Mouse (Mus musculus) hindbrain, embryonic 15.5 days (tissue): ENCODE data around the gene Chmp3. TPM values are rescaled to one million over a fixed set of nuclear protein-coding genes. Genes with fewer than 3 reads are reported as not detected.

Experiments used
- ATAC-seq: fragments of 200-750 bp; cut with Nextera tagmentation; 2 replicates; pipeline ENCODE4 v1.8.0; 2017; ENCODE audit warnings: low read depth, moderate number of reproducible peaks, moderate TSS enrichment; ENCODE audit not compliant: low FRiP score
- H3K27ac ChIP-seq: fragments of 300-500 bp; sonication (generic); replicated peaks from 2 replicates; pipeline ENCODE4 v1.5.1; 2015; ENCODE audit warnings: mild to moderate bottlenecking, inconsistent platforms
- H3K27me3 ChIP-seq: fragments of 300-500 bp; sonication (generic); 2 replicates; pipeline ENCODE4 v1.6.1; 2015; ENCODE audit warnings: control low read depth, inconsistent platforms
- H3K36me3 ChIP-seq: fragments of 300-500 bp; sonication (generic); 2 replicates; pipeline ENCODE4 v1.6.1; 2015; ENCODE audit warnings: control low read depth, inconsistent platforms
- H3K4me1 ChIP-seq: fragments of 300-500 bp; sonication (generic); replicated peaks from 2 replicates; pipeline ENCODE4 v1.6.1; 2015; ENCODE audit warnings: control low read depth, inconsistent platforms
- H3K4me2 ChIP-seq: fragments of 300-500 bp; sonication (generic); 2 replicates; pipeline ENCODE4 v1.6.1; 2015; ENCODE audit warnings: moderate library complexity, mild to moderate bottlenecking, inconsistent platforms
- H3K4me3 ChIP-seq: fragments of 300-500 bp; sonication (generic); 2 replicates; pipeline ENCODE4 v1.5.1; 2015; ENCODE audit warnings: mild to moderate bottlenecking, inconsistent platforms
- H3K9ac ChIP-seq: fragments of 300-500 bp; sonication (generic); 2 replicates; pipeline ENCODE4 v1.6.1; 2015; ENCODE audit warnings: inconsistent platforms
- H3K9me3 ChIP-seq: fragments of 300-500 bp; sonication (generic); 2 replicates; pipeline ENCODE4 v1.6.1; 2016; ENCODE audit warnings: control low read depth, inconsistent platforms
- WGBS: fragments of 180-500 bp; shearing (Covaris S2); methylation state at CpG from one replicate; pipeline ENCODE4 v1.1.7; 2015; 5-methylcytosine and 5-hydroxymethylcytosine counted together
- polyA plus RNA-seq: library from polyadenylated mRNA; unstranded; fragments of >200 nt; fragmentation: Nextera tagmentation; extraction: Ambion mirVana; gene quantifications from 2 replicates; pipeline ENCODE4 v1.2.1, GENCODE M21; 2015

Gene Chmp3
- 54.1 and 56.7 TPM in 2 replicates for polyA plus RNA-seq

- H3K9ac ChIP-seq: peak within 1 kb of the TSS; percentile 93
- H3K27ac ChIP-seq: peak within 1 kb of the TSS; percentile 99
- H3K4me1 ChIP-seq: peaks cover 8% of the 10 kb centered on the region
- WGBS: under 1% methylated on average over 51 of the region's 59 CpGs
- peak within 1 kb of the TSS; percentile 74 for H3K4me3 ChIP-seq
- H3K9me3 ChIP-seq: no peaks in the 10 kb centered on the region
- ATAC-seq: peak; percentile 98
- 0 out of 2 replicates have a peak, but pooled peaks cover 3% of the 10 kb centered on the region for H3K36me3 ChIP-seq
- H3K4me2 ChIP-seq: peak within 1 kb of the TSS; percentile 76
- H3K27me3 ChIP-seq: no peaks in the 10 kb centered on the region
These were observed at the start of gene Chmp3 for GRCm38 (mm10) chr6:71543686-71544499. Gene Chmp3, plus strand, starts transcription at chr6:71543797.

- WGBS: under 1% methylated on average over 46 of the region's 46 CpGs
- H3K27ac ChIP-seq: peak overlapping the region; percentile 97
- no peaks in the 10 kb centered on the region for H3K27me3 ChIP-seq
- peak; percentile 10 for ATAC-seq
- peak overlapping the region; percentile 64 for H3K4me2 ChIP-seq
- H3K4me1 ChIP-seq: peaks cover 18% of the 10 kb centered on the region
- peak overlapping the region; percentile 81 for H3K4me3 ChIP-seq
- H3K9me3 ChIP-seq: no peaks in the 10 kb centered on the region
- H3K9ac ChIP-seq: peak overlapping the region; percentile 94
- no peaks in the 10 kb centered on the region for H3K36me3 ChIP-seq
These were observed 49.1 kb upstream of the Chmp3 start for GRCm38 (mm10) chr6:71494341-71495020.

- Histone ChIP-seq H3K36me3 (peaks cover 14% of the 10 kb centered on the region), H3K27me3 (no peaks in the 10 kb centered on the region), H3K9me3 (no peaks in the 10 kb centered on the region), H3K4me2 (no peak overlapping the region), H3K4me1 (peaks cover 14% of the 10 kb centered on the region), H3K27ac (no peak overlapping the region), H3K9ac (no peak overlapping the region), H3K4me3 (no peak overlapping the region)
- ATAC-seq: no peak
- WGBS: 84% methylated on average over 3 of the region's 3 CpGs
These were observed 43.0 kb upstream of the Chmp3 start for GRCm38 (mm10) chr6:71500575-71500974.

GRCm38 (mm10) chr6:71503001-71503400 lies 40.6 kb upstream of the Chmp3 start:
- 59% methylated on average over 4 of the region's 4 CpGs for WGBS

DNA sequence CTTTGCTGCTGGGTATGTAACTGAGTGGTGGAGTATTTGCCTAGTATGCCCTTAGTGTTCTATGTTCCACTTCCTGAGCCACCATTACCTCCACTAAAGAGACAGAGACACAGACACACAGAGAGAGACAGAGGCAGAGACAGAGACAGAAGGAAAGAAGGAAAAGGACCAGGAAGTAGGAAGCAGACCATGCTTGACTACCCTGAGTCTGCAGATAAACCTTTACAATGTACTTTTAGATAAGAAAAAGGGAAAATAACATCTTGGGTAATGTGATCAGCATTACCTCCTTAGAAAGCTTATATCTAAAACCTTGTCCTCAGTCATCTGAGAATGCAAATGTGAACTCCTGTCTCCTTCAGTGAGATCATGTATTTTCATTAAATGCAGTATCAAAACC lies 39.9 kb upstream of the Chmp3 start:
- H3K4me1 ChIP-seq: no peaks in the 10 kb centered on the region

More at GRCm38 (mm10) chr6:71503001-71503400, 40.6 kb upstream of the Chmp3 start:
- Histone ChIP-seq H3K4me2 (no peak overlapping the region), H3K27ac (no peak overlapping the region), H3K4me3 (no peak overlapping the region), H3K36me3 (peaks cover 25% of the 10 kb centered on the region), H3K9ac (no peak overlapping the region), H3K27me3 (no peaks in the 10 kb centered on the region), H3K9me3 (no peaks in the 10 kb centered on the region), H3K4me1 (no peaks in the 10 kb centered on the region)
- no peak for ATAC-seq

DNA sequence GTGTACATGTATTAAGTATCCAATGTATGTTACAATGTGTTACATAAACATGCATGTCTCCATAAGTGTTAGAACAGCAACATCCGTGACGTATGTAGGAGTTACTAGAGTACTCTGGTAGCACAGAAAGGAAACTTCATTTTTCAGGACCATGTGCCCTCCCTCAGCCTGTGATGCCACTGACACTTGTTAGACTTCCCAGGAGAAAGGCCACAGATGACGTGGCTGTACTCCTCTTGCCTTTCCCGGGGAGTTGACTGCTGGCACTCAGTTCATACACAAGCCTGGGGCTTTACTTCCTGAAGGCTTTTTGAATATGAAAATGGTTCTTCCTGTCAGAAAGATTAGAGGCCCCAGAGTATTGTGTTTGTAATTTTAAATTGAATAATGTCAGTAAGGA lies 39.5 kb upstream of the Chmp3 start:
- H3K27me3 ChIP-seq: no peaks in the 10 kb centered on the region
- peaks cover 36% of the 10 kb centered on the region for H3K36me3 ChIP-seq
- no peak overlapping the region for H3K9ac ChIP-seq
- ATAC-seq: no peak
- no peaks in the 10 kb centered on the region for H3K4me1 ChIP-seq
- H3K4me2 ChIP-seq: no peak overlapping the region
- 78% methylated on average over 4 of the region's 4 CpGs for WGBS
- no peaks in the 10 kb centered on the region for H3K9me3 ChIP-seq
- H3K27ac ChIP-seq: no peak overlapping the region
- no peak overlapping the region for H3K4me3 ChIP-seq

More for the DNA sequence above, 39.9 kb upstream of the Chmp3 start:
- Histone ChIP-seq H3K27me3 (no peaks in the 10 kb centered on the region), H3K4me3 (no peak overlapping the region), H3K9me3 (no peaks in the 10 kb centered on the region), H3K4me2 (no peak overlapping the region), H3K36me3 (peaks cover 32% of the 10 kb centered on the region), H3K9ac (no peak overlapping the region), H3K27ac (no peak overlapping the region)
- no peak for ATAC-seq

DNA sequence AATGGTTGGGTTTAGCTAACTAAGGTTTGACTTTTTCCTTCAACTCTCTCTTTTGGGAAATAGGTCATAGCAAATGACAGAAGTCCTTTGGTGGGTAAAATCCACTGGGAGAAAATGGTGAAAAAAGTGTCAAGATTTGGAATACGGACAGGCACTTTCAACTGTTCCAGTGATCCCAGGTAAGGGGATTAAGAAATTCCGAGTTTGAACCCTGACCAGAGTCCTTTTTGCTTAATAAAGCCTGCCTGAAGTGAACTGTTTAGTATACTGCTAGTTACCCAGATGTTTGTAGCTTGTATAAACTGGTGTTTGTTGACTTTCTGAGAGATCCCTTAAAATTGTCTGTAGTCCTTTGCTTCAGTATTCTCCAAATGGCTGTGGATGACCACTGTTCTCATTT lies 37.9 kb upstream of the Chmp3 start:
- H3K4me3 ChIP-seq: no peak overlapping the region
- whole genome bisulfite sequencing: 92% methylated on average over 2 of the region's 2 CpGs
- no peaks in the 10 kb centered on the region for H3K4me1 ChIP-seq
- no peaks in the 10 kb centered on the region for H3K27me3 ChIP-seq
- H3K4me2 ChIP-seq: no peak overlapping the region
- H3K9ac ChIP-seq: no peak overlapping the region
- ATAC-seq: no peak
- H3K36me3 ChIP-seq: peaks cover 43% of the 10 kb centered on the region
- H3K27ac ChIP-seq: no peak overlapping the region
- no peaks in the 10 kb centered on the region for H3K9me3 ChIP-seq

- Histone ChIP-seq H3K27me3 (no peaks in the 10 kb centered on the region), H3K4me2 (no peak overlapping the region), H3K36me3 (no peaks in the 10 kb centered on the region; the same call in 1 of the 2 replicates), H3K9me3 (no peaks in the 10 kb centered on the region), H3K4me1 (no peaks in the 10 kb centered on the region), H3K9ac (no peak overlapping the region), H3K4me3 (no peak overlapping the region), H3K27ac (no peak overlapping the region)
- 89% methylated on average over 4 of the region's 4 CpGs for WGBS
- ATAC-seq: no peak
These were observed 24.1 kb upstream of the Chmp3 start for GRCm38 (mm10) chr6:71519476-71519875.

- no peaks in the 10 kb centered on the region for H3K9me3 ChIP-seq
- no peak overlapping the region for H3K4me2 ChIP-seq
- H3K27me3 ChIP-seq: no peaks in the 10 kb centered on the region
- no peak overlapping the region for H3K4me3 ChIP-seq
- no peak for ATAC-seq
- no peaks in the 10 kb centered on the region for H3K4me1 ChIP-seq
- 56% methylated on average over 3 of the region's 3 CpGs for WGBS
- H3K27ac ChIP-seq: no peak overlapping the region
- H3K9ac ChIP-seq: no peak overlapping the region
- no peaks in the 10 kb centered on the region for H3K36me3 ChIP-seq
These were observed 18.0 kb upstream of the Chmp3 start for GRCm38 (mm10) chr6:71525556-71525955.

GRCm38 (mm10) chr6:71527056-71527455 lies 16.5 kb upstream of the Chmp3 start:
- Histone ChIP-seq H3K4me2 (no peak overlapping the region), H3K36me3 (no peaks in the 10 kb centered on the region), H3K4me1 (no peaks in the 10 kb centered on the region), H3K4me3 (no peak overlapping the region), H3K9ac (no peak overlapping the region), H3K27ac (no peak overlapping the region), H3K27me3 (no peaks in the 10 kb centered on the region), H3K9me3 (no peaks in the 10 kb centered on the region)
- WGBS: 84% methylated on average over 10 of the region's 10 CpGs
- ATAC-seq: peak; percentile 56

GRCm38 (mm10) chr6:71527826-71528225 lies 15.8 kb upstream of the Chmp3 start:
- no peak for ATAC-seq
- H3K27ac ChIP-seq: no peak overlapping the region
- H3K9me3 ChIP-seq: no peaks in the 10 kb centered on the region
- H3K36me3 ChIP-seq: no peaks in the 10 kb centered on the region
- H3K4me1 ChIP-seq: no peaks in the 10 kb centered on the region
- 92% methylated on average over 9 of the region's 9 CpGs for WGBS
- no peaks in the 10 kb centered on the region for H3K27me3 ChIP-seq
- no peak overlapping the region for H3K4me2 ChIP-seq
- no peak overlapping the region for H3K4me3 ChIP-seq
- H3K9ac ChIP-seq: no peak overlapping the region

GRCm38 (mm10) chr6:71530176-71530575 lies 13.4 kb upstream of the Chmp3 start:
- no peak overlapping the region for H3K9ac ChIP-seq
- H3K27ac ChIP-seq: no peak overlapping the region
- no peak for ATAC-seq
- no peaks in the 10 kb centered on the region for H3K27me3 ChIP-seq
- H3K36me3 ChIP-seq: no peaks in the 10 kb centered on the region
- no peaks in the 10 kb centered on the region for H3K4me1 ChIP-seq
- 82% methylated on average over 8 of the region's 8 CpGs for WGBS
- H3K4me2 ChIP-seq: no peak overlapping the region
- no peak overlapping the region for H3K4me3 ChIP-seq
- no peaks in the 10 kb centered on the region for H3K9me3 ChIP-seq
